ENCODE assay signal across 14 mouse cellular contexts in the genomic region with DNA sequence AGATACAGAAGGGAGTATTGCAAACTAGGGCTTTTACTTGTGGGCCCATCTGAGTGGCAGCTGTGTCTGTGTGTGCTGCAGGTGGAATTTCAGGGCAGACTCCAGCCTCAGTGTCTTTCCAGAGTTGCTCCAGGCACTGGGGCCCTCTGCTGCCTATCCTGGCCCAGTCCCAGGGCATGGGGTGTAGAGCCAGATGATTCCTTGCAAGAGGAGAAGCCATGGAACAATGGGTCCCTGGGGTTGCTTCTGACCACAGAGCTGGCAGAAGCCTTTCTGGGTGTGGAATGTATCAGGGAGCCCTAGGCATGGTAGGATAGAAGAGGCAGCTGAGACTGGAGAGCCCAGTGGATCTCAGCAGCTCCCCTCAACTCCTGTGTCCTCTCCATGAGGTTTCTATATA. TPM values are rescaled to one million over a fixed set of nuclear protein-coding genes. Genes with fewer than 3 reads are reported as not detected.
DNase-seq lines count a peak whose midpoint lies in the region; ATAC-seq lines count a peak whose summit lies in the region.
"Had no signal": no experiment of that assay in that cellular context is flagged by ENCODE, and none has a peak within 500 bp of the region (broad histone marks: within the 10 kb centered on the region; RNA-seq: fewer than 3 reads in every experiment).

No protein-coding gene starts in this region.

- ATAC-seq in embryonic facial prominence, embryonic 13.5 days (ENCODE audit: insufficient number of reproducible peaks, insufficient read depth, low FRiP score, low TSS enrichment, low read depth): no peak
- no peak for ATAC-seq in neural tube, embryonic 14.5 days (ENCODE audit: low read depth)
- ATAC-seq in megakaryocyte progenitor cell, adult 5-6 weeks (replicated peaks; ENCODE audit: poor library complexity): no peak

- intact Hi-C loops in gastrocnemius, postnatal 14 days (cut with DNase I; ENCODE audit: low total_unique reads): no loop called here

- no peak overlapping the region for H3K4me3 ChIP-seq in embryonic facial prominence, embryonic 13.5 days
- H3K4me3 ChIP-seq in embryonic facial prominence, embryonic 10.5 days: no peak overlapping the region
- H3K4me3 ChIP-seq in neural tube, embryonic 14.5 days (ENCODE audit: low read depth, low read length): no peak overlapping the region
- H3K4me3 ChIP-seq: erythroblast, embryonic 14.5 days; liver, embryonic 13.5 days; stomach, embryonic 15.5 days had no signal

- H3K27ac ChIP-seq in embryonic facial prominence, embryonic 13.5 days: no peak overlapping the region
- no peak overlapping the region for H3K27ac ChIP-seq in embryonic facial prominence, embryonic 10.5 days (replicated peaks)
- no peak overlapping the region for H3K27ac ChIP-seq in neural tube, embryonic 14.5 days (ENCODE audit: low read depth, low read length)
- H3K27ac ChIP-seq: kidney, postnatal 0 days; liver, embryonic 13.5 days; stomach, embryonic 15.5 days had no signal

- H3K4me2 ChIP-seq in embryonic facial prominence, embryonic 13.5 days: no peak overlapping the region
- no peak overlapping the region for H3K4me2 ChIP-seq in neural tube, embryonic 14.5 days (ENCODE audit: low read depth, low read length)
- H3K4me2 ChIP-seq: liver, embryonic 13.5 days; stomach, embryonic 15.5 days had no signal

- H3K9ac ChIP-seq in embryonic facial prominence, embryonic 13.5 days: peak overlapping the region; percentile 22
- 0 out of 2 replicates have a peak overlapping the region, but pooled peaks have one; percentile 16 for H3K9ac ChIP-seq in neural tube, embryonic 14.5 days (replicated peaks; ENCODE audit: low read depth, low read length)
- H3K9ac ChIP-seq: liver, embryonic 13.5 days; stomach, embryonic 15.5 days had no signal

- DNase-seq in embryonic facial prominence, embryonic 10.5 days (ENCODE audit: low spot score): no peak
- no peak for DNase-seq in neural tube, embryonic 10.5 days (ENCODE audit: extremely low spot score, low spot score)
- DNase-seq in gastrocnemius, postnatal 14 days: peak; percentile 54
- no peak for DNase-seq in layer of hippocampus, postnatal 36 days
- no peak for DNase-seq in spleen, postnatal 4 days (ENCODE audit: low spot score in 2 of 2)
- DNase-seq: cerebellum, postnatal 36 days; liver, embryonic 13.5 days had no signal

- H3K9me3 ChIP-seq in embryonic facial prominence, embryonic 13.5 days: no peaks in the 10 kb centered on the region
- H3K9me3 ChIP-seq in embryonic facial prominence, embryonic 10.5 days: no peaks in the 10 kb centered on the region
- H3K9me3 ChIP-seq in neural tube, embryonic 14.5 days (ENCODE audit: control insufficient read depth, low read length): no peaks in the 10 kb centered on the region
- H3K9me3 ChIP-seq: liver, embryonic 13.5 days; stomach, embryonic 15.5 days had no signal

- H3K27me3 ChIP-seq in embryonic facial prominence, embryonic 13.5 days: no peaks in the 10 kb centered on the region
- no peaks in the 10 kb centered on the region for H3K27me3 ChIP-seq in embryonic facial prominence, embryonic 10.5 days (replicated peaks; ENCODE audit: low read depth, poor library complexity, severe bottlenecking)
- no peaks in the 10 kb centered on the region for H3K27me3 ChIP-seq in neural tube, embryonic 14.5 days (ENCODE audit: control insufficient read depth, insufficient read depth, low read length)
- H3K27me3 ChIP-seq: liver, embryonic 13.5 days; stomach, embryonic 15.5 days had no signal

- peaks cover 7% of the 10 kb centered on the region; the same call in 1 of the 2 replicates for H3K36me3 ChIP-seq in embryonic facial prominence, embryonic 13.5 days
- peaks cover 13% of the 10 kb centered on the region for H3K36me3 ChIP-seq in embryonic facial prominence, embryonic 10.5 days (replicated peaks)
- no peaks in the 10 kb centered on the region for H3K36me3 ChIP-seq in neural tube, embryonic 14.5 days (ENCODE audit: control insufficient read depth, insufficient read depth, low read length)
- H3K36me3 ChIP-seq: liver, embryonic 13.5 days; stomach, embryonic 15.5 days had no signal

- H3K4me1 ChIP-seq in embryonic facial prominence, embryonic 13.5 days: peaks cover 38% of the 10 kb centered on the region
- H3K4me1 ChIP-seq in embryonic facial prominence, embryonic 10.5 days: peaks cover 38% of the 10 kb centered on the region
- H3K4me1 ChIP-seq in neural tube, embryonic 14.5 days (ENCODE audit: control insufficient read depth, insufficient read depth, low read length): peaks cover 37% of the 10 kb centered on the region

RNA-seq across cellular contexts. Expression of gene Kdm4b, which starts 5.4 kb away (rescaled TPM):
- polyA plus RNA-seq in embryonic facial prominence, embryonic 13.5 days (2015; fragmentation: Nextera tagmentation; extraction: Ambion mirVana): 36.5 and 36.9 TPM in 2 replicates
- 46.2 and 46.8 TPM in 2 replicates for polyA plus RNA-seq in embryonic facial prominence, embryonic 10.5 days (2016; fragmentation: Nextera tagmentation; extraction: Ambion mirVana)
- polyA plus RNA-seq in neural tube, embryonic 14.5 days (2014; fragmentation: Nextera tagmentation; extraction: Ambion mirVana): 58.6 and 66.1 TPM in 2 replicates
- 10 to 100 TPM; 24.1 to 27.2 TPM for total RNA-seq in gastrocnemius, postnatal 14 days (2021)
- total RNA-seq in megakaryocyte progenitor cell, adult 5-6 weeks (2015): 6.7 and 8.5 TPM in 2 replicates
- 5.9 and 7.3 TPM in 2 replicates for total RNA-seq in megakaryocyte progenitor cell, adult 5-6 weeks (2017)
- 10 to 100 TPM; 84.3 to 96.2 TPM for total RNA-seq in layer of hippocampus, postnatal 36 days (2021)

RNA-seq across cellular contexts. Expression of gene Uhrf1, which starts 28.1 kb away (rescaled TPM):
- polyA plus RNA-seq in embryonic facial prominence, embryonic 13.5 days (2015; fragmentation: Nextera tagmentation; extraction: Ambion mirVana): 135 and 143 TPM in 2 replicates
- 279 and 301 TPM in 2 replicates for polyA plus RNA-seq in embryonic facial prominence, embryonic 10.5 days (2016; fragmentation: Nextera tagmentation; extraction: Ambion mirVana)
- polyA plus RNA-seq in neural tube, embryonic 14.5 days (2014; fragmentation: Nextera tagmentation; extraction: Ambion mirVana): 5.7 and 9.4 TPM in 2 replicates
- 1 to 10 TPM; 5.4 to 7.4 TPM for total RNA-seq in gastrocnemius, postnatal 14 days (2021)
- total RNA-seq in megakaryocyte progenitor cell, adult 5-6 weeks (2015): 67.8 and 80.7 TPM in 2 replicates
- total RNA-seq in megakaryocyte progenitor cell, adult 5-6 weeks (2017): 151 and 160 TPM in 2 replicates
- total RNA-seq in layer of hippocampus, postnatal 36 days (2021): 1 to 10 TPM; 1.2 to 1.3 TPM

RNA-seq across cellular contexts. Expression of gene Arrdc5, which starts 31.2 kb away (rescaled TPM):
- polyA plus RNA-seq in embryonic facial prominence, embryonic 13.5 days (2015; fragmentation: Nextera tagmentation; extraction: Ambion mirVana): not detected in 2 replicates
- polyA plus RNA-seq in embryonic facial prominence, embryonic 10.5 days (2016; fragmentation: Nextera tagmentation; extraction: Ambion mirVana): not detected in 2 replicates
- polyA plus RNA-seq in neural tube, embryonic 14.5 days (2014; fragmentation: Nextera tagmentation; extraction: Ambion mirVana): not detected in 2 replicates
- not detected for total RNA-seq in gastrocnemius, postnatal 14 days (2021)
- total RNA-seq in megakaryocyte progenitor cell, adult 5-6 weeks (2015): not detected in 2 replicates
- total RNA-seq in megakaryocyte progenitor cell, adult 5-6 weeks (2017): not detected in 2 replicates
- not detected for total RNA-seq in layer of hippocampus, postnatal 36 days (2021)
- total RNA-seq: left cerebral cortex, adult 8-10 months had no signal
- polyA plus RNA-seq: erythroblast, embryonic 14.5 days; kidney, postnatal 0 days; liver, embryonic 13.5 days; stomach, embryonic 15.5 days had no signal

RNA-seq across cellular contexts. Expression of gene Plin3, which starts 38.6 kb away (rescaled TPM):
- 65.8 and 83.2 TPM in 2 replicates for polyA plus RNA-seq in embryonic facial prominence, embryonic 13.5 days (2015; fragmentation: Nextera tagmentation; extraction: Ambion mirVana)
- polyA plus RNA-seq in embryonic facial prominence, embryonic 10.5 days (2016; fragmentation: Nextera tagmentation; extraction: Ambion mirVana): 67.7 and 72.2 TPM in 2 replicates
- polyA plus RNA-seq in neural tube, embryonic 14.5 days (2014; fragmentation: Nextera tagmentation; extraction: Ambion mirVana): 6.9 and 13.2 TPM in 2 replicates
- 10 to 100 TPM; 32.8 to 55.8 TPM for total RNA-seq in gastrocnemius, postnatal 14 days (2021)
- total RNA-seq in megakaryocyte progenitor cell, adult 5-6 weeks (2015): 7.3 and 8.1 TPM in 2 replicates
- 28.1 TPM in 2 replicates for total RNA-seq in megakaryocyte progenitor cell, adult 5-6 weeks (2017)
- 10 to 100 TPM; 10.9 to 15.0 TPM for total RNA-seq in layer of hippocampus, postnatal 36 days (2021)

RNA-seq across cellular contexts. Expression of gene Ticam1, which starts 54.7 kb away (rescaled TPM):
- 4.1 and 4.3 TPM in 2 replicates for polyA plus RNA-seq in embryonic facial prominence, embryonic 13.5 days (2015; fragmentation: Nextera tagmentation; extraction: Ambion mirVana)
- polyA plus RNA-seq in embryonic facial prominence, embryonic 10.5 days (2016; fragmentation: Nextera tagmentation; extraction: Ambion mirVana): 3.2 and 3.7 TPM in 2 replicates
- polyA plus RNA-seq in neural tube, embryonic 14.5 days (2014; fragmentation: Nextera tagmentation; extraction: Ambion mirVana): 0.92 and 1.7 TPM in 2 replicates
- total RNA-seq in gastrocnemius, postnatal 14 days (2021): 1 to 10 TPM; 5.3 to 7.1 TPM
- 9.0 and 11.4 TPM in 2 replicates for total RNA-seq in megakaryocyte progenitor cell, adult 5-6 weeks (2015)
- total RNA-seq in megakaryocyte progenitor cell, adult 5-6 weeks (2017): 3.0 and 4.1 TPM in 2 replicates
- 1 to 10 TPM; 6.1 to 6.7 TPM for total RNA-seq in layer of hippocampus, postnatal 36 days (2021)

Comparison
In these comparisons a context has a peak if more than half of its experiments do, and no peak if none do; other contexts are left out.
1. RNA of gene Uhrf1, which starts 28.1 kb away (total RNA-seq): 67.8 to 160 TPM in megakaryocyte progenitor cell, adult 5-6 weeks; 5.4 to 7.4 TPM in gastrocnemius, postnatal 14 days and 1.2 to 1.3 TPM in layer of hippocampus, postnatal 36 days; every median in the first group is over 4 times any median in the second.